Mouse (Mus musculus): ENCODE results near the gene Olfr70. TPM values are rescaled to one million over a fixed set of nuclear protein-coding genes. Genes with fewer than 3 reads are reported as not detected.

The Olfr70 gene
- total and polyA plus RNA-seq, 2 experiments from 2014 or later = not detected

DNA sequence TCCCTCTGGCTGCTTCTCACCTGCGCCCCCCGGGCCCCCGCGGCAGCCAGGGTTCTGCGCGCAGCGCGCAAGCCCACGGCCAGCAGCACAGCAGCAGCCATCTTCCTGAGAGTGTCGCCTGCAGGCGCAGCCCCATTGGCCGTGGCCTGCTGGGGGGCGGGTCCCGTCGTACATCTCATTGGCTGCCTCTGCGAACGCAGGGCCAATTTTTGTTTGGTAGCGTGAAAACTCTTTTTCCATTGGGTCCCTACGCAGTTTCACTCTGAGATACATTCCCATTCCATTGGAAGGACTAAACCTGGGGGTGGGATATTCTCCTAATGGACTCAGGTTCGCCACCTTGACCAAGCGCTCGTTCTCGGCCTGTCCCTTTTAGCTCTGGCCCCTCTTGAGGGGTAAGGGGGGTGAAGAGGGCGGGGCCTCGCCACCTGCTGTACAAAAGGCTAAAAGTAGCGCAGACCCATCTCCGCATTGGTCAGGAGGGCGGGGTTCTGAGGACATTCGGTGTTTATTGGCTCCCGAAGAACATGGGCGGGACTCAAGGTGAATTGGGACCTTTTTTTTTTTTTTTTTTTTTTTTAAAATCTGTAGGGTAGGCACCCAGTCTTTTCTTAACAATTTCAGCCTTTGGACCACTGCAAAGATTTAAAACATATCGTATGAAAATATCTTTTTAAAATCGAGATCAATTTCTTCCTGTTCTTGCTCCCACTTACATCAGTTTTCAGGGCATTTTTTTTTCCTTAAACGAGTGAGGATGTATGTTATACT lies 44.1 kb downstream of the Olfr70 start, which contains the start of gene Hint2:
TSS of gene Hint2 (minus strand) at position 128 of the 771 bp plus-strand sequence.
- H3K4me3 ChIP-seq (ENCODE audit: low read depth, low read length) = peak within 1 kb of the TSS; percentile 82
- 0 out of 2 replicates have a peak, but pooled peaks cover 3% of the 10 kb centered on the region for H3K36me3 ChIP-seq (ENCODE audit: insufficient read depth, low read length)
- H3K27ac ChIP-seq (ENCODE audit: low read depth, low read length) = peak within 1 kb of the TSS; percentile 93
- peak; percentile 99 for DNase-seq (ENCODE audit: low spot score)
- H3K9me3 ChIP-seq (ENCODE audit: low read length) = no peaks in the 10 kb centered on the region
- H3K4me1 ChIP-seq (ENCODE audit: insufficient read depth, low read length) = no peaks in the 10 kb centered on the region
- peak; percentile 96 for ATAC-seq (ENCODE audit: low FRiP score)
- WGBS = under 1% methylated on average over 34 of the region's 34 CpGs
- H3K4me2 ChIP-seq (ENCODE audit: low read depth, low read length, poor library complexity, severe bottlenecking) = peak within 1 kb of the TSS; percentile 94
- TF ChIP-seq CTCF (IDR thresholded peaks at IDR 0.05) = no peak; the same call in 1 of the 2 replicates
- H3K27me3 ChIP-seq (ENCODE audit: insufficient read depth, low read length) = no peaks in the 10 kb centered on the region
- H3K9ac ChIP-seq (replicated peaks; ENCODE audit: low read length, poor library complexity, severe bottlenecking) = peak within 1 kb of the TSS; percentile 90

DNA sequence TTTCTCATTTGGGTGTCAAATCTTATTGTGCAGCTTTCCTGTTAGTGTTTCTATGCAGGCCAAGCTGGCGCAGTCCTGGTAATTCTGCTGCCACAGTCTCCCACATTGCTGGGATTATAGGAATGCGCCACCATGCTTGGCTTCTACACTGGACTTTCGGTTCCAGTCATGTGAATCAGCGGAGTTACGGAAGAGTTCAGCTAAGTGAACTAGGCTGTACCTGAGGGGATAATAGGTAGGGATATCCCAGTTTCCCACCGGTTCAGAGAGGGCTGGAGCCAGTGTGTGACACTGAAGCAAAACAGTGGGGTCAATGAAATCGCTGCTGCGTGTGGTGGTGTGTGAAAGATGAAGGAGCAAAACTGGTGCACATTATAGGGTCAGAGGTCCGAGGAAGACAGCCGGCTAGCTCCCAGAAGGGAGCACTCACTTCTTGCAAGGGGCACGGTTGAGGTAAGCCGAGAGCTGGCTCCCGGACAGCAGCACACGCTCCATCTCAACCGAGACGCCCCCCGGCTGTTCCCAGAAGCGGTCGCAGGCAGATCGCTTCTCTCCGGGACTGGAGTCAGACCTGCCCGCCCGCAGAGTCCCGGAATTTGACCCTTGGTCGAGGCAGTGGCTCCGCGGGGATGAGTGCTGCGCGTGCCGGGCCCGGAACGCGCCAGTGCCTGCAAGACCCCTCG lies 44.8 kb downstream of the Olfr70 start:
- 5% methylated on average over 27 of the region's 34 CpGs for WGBS

DNA sequence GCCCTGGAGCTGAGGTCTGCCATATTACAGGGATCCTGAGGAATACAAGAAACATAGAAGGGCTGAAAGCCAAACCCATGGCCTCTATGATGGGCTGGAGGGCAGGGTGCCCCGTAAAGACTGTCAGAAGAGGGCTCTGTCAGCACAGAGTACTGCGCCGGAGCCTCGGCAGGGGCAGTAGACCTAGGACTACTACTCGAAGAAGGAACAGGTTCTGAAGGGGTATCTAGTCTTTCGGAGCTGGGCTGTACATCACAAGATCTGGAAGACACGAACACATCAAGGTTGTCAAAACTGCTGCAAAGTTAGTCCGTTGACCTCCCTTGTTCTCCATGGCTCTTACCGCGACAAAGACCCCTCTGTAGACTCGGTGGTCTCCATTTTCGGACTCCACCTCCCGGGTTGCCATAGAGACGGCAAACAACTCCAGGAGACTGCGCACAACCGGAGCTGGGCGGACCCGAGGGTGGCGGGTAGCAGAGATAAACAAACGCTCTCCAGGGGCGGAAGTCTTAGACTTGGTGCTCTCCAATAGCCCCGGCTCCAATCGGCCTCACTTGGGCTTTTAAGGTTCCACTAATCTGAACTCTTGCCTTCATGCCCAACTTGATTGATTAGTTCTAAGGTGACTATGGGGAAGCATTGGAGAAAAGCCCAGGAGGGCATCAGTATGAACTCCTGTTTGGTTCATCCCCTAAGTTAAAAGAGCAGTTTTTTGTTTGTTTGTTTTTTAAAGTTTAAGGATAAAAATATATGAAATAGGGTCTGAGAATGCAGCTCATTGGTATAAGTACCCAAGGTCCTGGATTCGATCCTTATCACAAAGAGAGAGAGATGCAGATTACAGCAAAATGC lies 47.2 kb downstream of the Olfr70 start, which contains the start of gene Spag8:
TSS of gene Spag8 (minus strand) at position 434 of the 855 bp plus-strand sequence.
- H3K4me2 ChIP-seq (ENCODE audit: low read depth, low read length, poor library complexity, severe bottlenecking) = peak within 1 kb of the TSS; percentile 45
- TF ChIP-seq CTCF (IDR thresholded peaks at IDR 0.05) = peak; percentile 16; the same call in 1 of the 2 replicates
- no peak within 1 kb of the TSS; the same call in 1 of the 2 replicates for H3K9ac ChIP-seq (replicated peaks; ENCODE audit: low read length, poor library complexity, severe bottlenecking)
- peak within 1 kb of the TSS; percentile 26 for H3K4me3 ChIP-seq (ENCODE audit: low read depth, low read length)
- no peaks in the 10 kb centered on the region for H3K4me1 ChIP-seq (ENCODE audit: insufficient read depth, low read length)
- no peak within 1 kb of the TSS for H3K27ac ChIP-seq (ENCODE audit: low read depth, low read length)
- H3K9me3 ChIP-seq (ENCODE audit: low read length) = no peaks in the 10 kb centered on the region
- ATAC-seq (ENCODE audit: low FRiP score) (no peak), DNase-seq (ENCODE audit: low spot score) (peak; percentile 73)
- H3K36me3 ChIP-seq (ENCODE audit: insufficient read depth, low read length) = peaks cover 10% of the 10 kb centered on the region; the same call in 1 of the 2 replicates
- WGBS = 17% methylated on average over 24 of the region's 24 CpGs
- no peaks in the 10 kb centered on the region for H3K27me3 ChIP-seq (ENCODE audit: insufficient read depth, low read length)

More for the DNA sequence above, 44.8 kb downstream of the Olfr70 start:
- no peak for TF ChIP-seq CTCF (IDR thresholded peaks at IDR 0.05)
- Histone ChIP-seq H3K4me1 (ENCODE audit: insufficient read depth, low read length) (no peaks in the 10 kb centered on the region), H3K27ac (ENCODE audit: low read depth, low read length) (peak overlapping the region; percentile 93), H3K36me3 (ENCODE audit: insufficient read depth, low read length) (0 out of 2 replicates have a peak, but pooled peaks cover 5% of the 10 kb centered on the region), H3K9ac (replicated peaks; ENCODE audit: low read length, poor library complexity, severe bottlenecking) (peak overlapping the region; percentile 90), H3K9me3 (ENCODE audit: low read length) (no peaks in the 10 kb centered on the region), H3K4me3 (ENCODE audit: low read depth, low read length) (peak overlapping the region; percentile 82), H3K4me2 (ENCODE audit: low read depth, low read length, poor library complexity, severe bottlenecking) (peak overlapping the region; percentile 94), H3K27me3 (ENCODE audit: insufficient read depth, low read length) (no peaks in the 10 kb centered on the region)
- peak; percentile 17 for ATAC-seq (ENCODE audit: low FRiP score)
- no peak for DNase-seq (ENCODE audit: low spot score)

DNA sequence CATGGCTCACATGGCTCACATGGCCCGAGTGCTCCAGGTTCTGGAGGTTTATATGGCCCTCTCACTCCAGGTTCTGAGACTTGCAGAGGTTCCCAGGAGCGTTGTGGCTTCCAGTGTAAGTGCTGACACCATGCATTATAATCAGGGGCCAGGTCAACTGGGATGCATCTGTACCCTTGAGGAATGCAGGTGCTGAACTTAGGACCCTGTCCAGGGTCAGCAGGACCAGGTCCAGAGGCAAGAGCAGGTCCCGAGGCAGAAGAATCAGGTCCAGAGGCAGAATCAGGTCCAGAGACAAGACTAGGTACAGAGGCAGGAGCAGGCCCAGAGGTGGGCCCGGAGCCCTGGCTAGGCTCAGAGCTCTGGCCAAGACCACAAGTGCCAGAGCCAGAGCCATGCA lies 47.9 kb downstream of the Olfr70 start:
- DNase-seq (ENCODE audit: low spot score) = no peak
- H3K9ac ChIP-seq (replicated peaks; ENCODE audit: low read length, poor library complexity, severe bottlenecking) = no peak overlapping the region; the same call in 1 of the 2 replicates
- H3K4me2 ChIP-seq (ENCODE audit: low read depth, low read length, poor library complexity, severe bottlenecking) = peak overlapping the region; percentile 45
- H3K36me3 ChIP-seq (ENCODE audit: insufficient read depth, low read length) = peaks cover 12% of the 10 kb centered on the region; the same call in 1 of the 2 replicates
- 92% methylated on average over 4 of the region's 4 CpGs for WGBS
- peak overlapping the region; percentile 26; the same call in 1 of the 2 replicates for H3K4me3 ChIP-seq (ENCODE audit: low read depth, low read length)
- H3K9me3 ChIP-seq (ENCODE audit: low read length) = no peaks in the 10 kb centered on the region
- TF ChIP-seq CTCF (IDR thresholded peaks at IDR 0.05) = no peak
- no peaks in the 10 kb centered on the region for H3K27me3 ChIP-seq (ENCODE audit: insufficient read depth, low read length)
- H3K27ac ChIP-seq (ENCODE audit: low read depth, low read length) = no peak overlapping the region
- no peaks in the 10 kb centered on the region for H3K4me1 ChIP-seq (ENCODE audit: insufficient read depth, low read length)
- no peak for ATAC-seq (ENCODE audit: low FRiP score)

DNA sequence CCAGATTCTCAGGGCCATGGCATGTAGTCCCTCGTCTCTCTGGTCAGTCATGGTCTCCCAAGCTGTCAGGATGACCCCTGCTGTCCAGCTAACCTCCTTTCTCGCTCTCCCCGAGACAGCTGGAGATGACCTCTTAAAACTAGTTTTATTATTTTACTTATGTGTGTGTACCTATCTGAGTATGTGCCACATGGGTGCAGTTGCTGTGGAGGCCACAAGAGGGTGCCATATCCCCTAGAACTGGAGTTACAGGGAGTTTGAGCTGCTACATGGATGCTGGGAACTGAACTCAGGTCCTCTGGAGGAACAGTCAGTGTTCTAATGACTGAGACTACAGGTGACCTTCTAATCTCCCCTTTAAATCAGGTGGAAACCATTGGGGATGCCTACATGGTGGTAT lies 50.8 kb downstream of the Olfr70 start:
- peak; percentile 48 for TF ChIP-seq CTCF (IDR thresholded peaks at IDR 0.05)
- ATAC-seq (ENCODE audit: low FRiP score) (no peak), DNase-seq (ENCODE audit: low spot score) (no peak)
- Histone ChIP-seq H3K36me3 (ENCODE audit: insufficient read depth, low read length) (peaks cover 12% of the 10 kb centered on the region), H3K4me1 (ENCODE audit: insufficient read depth, low read length) (no peaks in the 10 kb centered on the region), H3K27ac (ENCODE audit: low read depth, low read length) (no peak overlapping the region), H3K27me3 (ENCODE audit: insufficient read depth, low read length) (no peaks in the 10 kb centered on the region), H3K4me3 (ENCODE audit: low read depth, low read length) (no peak overlapping the region), H3K9ac (replicated peaks; ENCODE audit: low read length, poor library complexity, severe bottlenecking) (no peak overlapping the region), H3K9me3 (ENCODE audit: low read length) (no peaks in the 10 kb centered on the region), H3K4me2 (ENCODE audit: low read depth, low read length, poor library complexity, severe bottlenecking) (no peak overlapping the region)
- WGBS = 97% methylated on average over 3 of the region's 3 CpGs

Other genes with a start within 250 kb of the Olfr70 start
- not detected in 2 replicates for gene Cd72, start 246.2 kb downstream of the Olfr70 start, total RNA-seq (2014; rRNA removed)
- 5.2 and 5.4 TPM in 2 replicates for gene Cd72, start 246.2 kb downstream of the Olfr70 start, polyA plus RNA-seq (2015; fragmentation: Nextera tagmentation; extraction: Ambion mirVana)
- gene Sit1, start 217.1 kb downstream of the Olfr70 start, total RNA-seq (2014; rRNA removed) = not detected in 2 replicates
- gene Sit1, start 217.1 kb downstream of the Olfr70 start, polyA plus RNA-seq (2015; fragmentation: Nextera tagmentation; extraction: Ambion mirVana) = not detected in 2 replicates
- 74.0 and 77.4 TPM in 2 replicates for gene Ccdc107, start 207.9 kb downstream of the Olfr70 start, total RNA-seq (2014; rRNA removed)
- gene Ccdc107, start 207.9 kb downstream of the Olfr70 start, polyA plus RNA-seq (2015; fragmentation: Nextera tagmentation; extraction: Ambion mirVana) = 107 and 120 TPM in 2 replicates
- 1.3 and 16.1 TPM in 2 replicates for gene Arhgef39, start 201.1 kb downstream of the Olfr70 start, total RNA-seq (2014; rRNA removed)
- gene Arhgef39, start 201.1 kb downstream of the Olfr70 start, polyA plus RNA-seq (2015; fragmentation: Nextera tagmentation; extraction: Ambion mirVana) = 2.3 and 2.8 TPM in 2 replicates
- 0.05 and 0.52 TPM in 2 replicates for gene Car9, start 193.8 kb downstream of the Olfr70 start, total RNA-seq (2014; rRNA removed)
- 0.69 and 1.1 TPM in 2 replicates for gene Car9, start 193.8 kb downstream of the Olfr70 start, polyA plus RNA-seq (2015; fragmentation: Nextera tagmentation; extraction: Ambion mirVana)
- 1.5 and 3.1 TPM in 2 replicates for gene Tpm2, start 177.0 kb downstream of the Olfr70 start, total RNA-seq (2014; rRNA removed)
- gene Tpm2, start 177.0 kb downstream of the Olfr70 start, polyA plus RNA-seq (2015; fragmentation: Nextera tagmentation; extraction: Ambion mirVana) = 6.2 and 6.6 TPM in 2 replicates
- gene Creb3, start 138.5 kb downstream of the Olfr70 start, total RNA-seq (2014; rRNA removed) = 45.4 and 50.4 TPM in 2 replicates
- gene Creb3, start 138.5 kb downstream of the Olfr70 start, polyA plus RNA-seq (2015; fragmentation: Nextera tagmentation; extraction: Ambion mirVana) = 85.2 and 91.2 TPM in 2 replicates
- 41.3 and 44.4 TPM in 2 replicates for gene Tln1, start 138.1 kb downstream of the Olfr70 start, total RNA-seq (2014; rRNA removed)
- gene Tln1, start 138.1 kb downstream of the Olfr70 start, polyA plus RNA-seq (2015; fragmentation: Nextera tagmentation; extraction: Ambion mirVana) = 72.4 and 75.7 TPM in 2 replicates
- gene Rgp1, start 122.1 kb downstream of the Olfr70 start, total RNA-seq (2014; rRNA removed) = 20.6 and 22.6 TPM in 2 replicates
- 12.3 and 12.4 TPM in 2 replicates for gene Rgp1, start 122.1 kb downstream of the Olfr70 start, polyA plus RNA-seq (2015; fragmentation: Nextera tagmentation; extraction: Ambion mirVana)
- gene Gba2, start 121.9 kb downstream of the Olfr70 start, total RNA-seq (2014; rRNA removed) = 29.3 and 56.4 TPM in 2 replicates
- 47.5 and 50.6 TPM in 2 replicates for gene Gba2, start 121.9 kb downstream of the Olfr70 start, polyA plus RNA-seq (2015; fragmentation: Nextera tagmentation; extraction: Ambion mirVana)
- gene Msmp, start 116.3 kb downstream of the Olfr70 start, total RNA-seq (2014; rRNA removed) = not detected in 2 replicates
- gene Msmp, start 116.3 kb downstream of the Olfr70 start, polyA plus RNA-seq (2015; fragmentation: Nextera tagmentation; extraction: Ambion mirVana) = 1.4 and 2.5 TPM in 2 replicates
- 28.2 and 30.5 TPM in 2 replicates for gene Npr2, start 68.9 kb downstream of the Olfr70 start, total RNA-seq (2014; rRNA removed)
- gene Npr2, start 68.9 kb downstream of the Olfr70 start, polyA plus RNA-seq (2015; fragmentation: Nextera tagmentation; extraction: Ambion mirVana) = 8.1 and 8.6 TPM in 2 replicates
- gene Spag8, start 47.2 kb downstream of the Olfr70 start, total RNA-seq (2014; rRNA removed) = 9.3 and 10.2 TPM in 2 replicates
- 7.3 and 8.5 TPM in 2 replicates for gene Spag8, start 47.2 kb downstream of the Olfr70 start, polyA plus RNA-seq (2015; fragmentation: Nextera tagmentation; extraction: Ambion mirVana)
- 51.6 and 60.7 TPM in 2 replicates for gene Hint2, start 44.3 kb downstream of the Olfr70 start, total RNA-seq (2014; rRNA removed)
- gene Hint2, start 44.3 kb downstream of the Olfr70 start, polyA plus RNA-seq (2015; fragmentation: Nextera tagmentation; extraction: Ambion mirVana) = 80.1 and 83.1 TPM in 2 replicates
- gene Tmem8b, start 31.8 kb downstream of the Olfr70 start, total RNA-seq (2014; rRNA removed) = 28.7 and 30.0 TPM in 2 replicates
- 9.3 and 13.7 TPM in 2 replicates for gene Tmem8b, start 31.8 kb downstream of the Olfr70 start, polyA plus RNA-seq (2015; fragmentation: Nextera tagmentation; extraction: Ambion mirVana)
- gene Fam221b, start 31.7 kb downstream of the Olfr70 start, total RNA-seq (2014; rRNA removed) = 0.09 TPM in 1 of 2 replicates, not detected in the other
- 1.4 and 1.5 TPM in 2 replicates for gene Fam221b, start 31.7 kb downstream of the Olfr70 start, polyA plus RNA-seq (2015; fragmentation: Nextera tagmentation; extraction: Ambion mirVana)
- gene Olfr71, start 9.4 kb upstream of the Olfr70 start, total RNA-seq (2014; rRNA removed) = not detected in 2 replicates
- gene Olfr71, start 9.4 kb upstream of the Olfr70 start, polyA plus RNA-seq (2015; fragmentation: Nextera tagmentation; extraction: Ambion mirVana) = not detected in 2 replicates
- 1.1 TPM in 2 replicates for gene Hrct1, start 26.4 kb upstream of the Olfr70 start, total RNA-seq (2014; rRNA removed)
- gene Hrct1, start 26.4 kb upstream of the Olfr70 start, polyA plus RNA-seq (2015; fragmentation: Nextera tagmentation; extraction: Ambion mirVana) = 0.72 and 1.1 TPM in 2 replicates
- not detected in 2 replicates for gene Spaar, start 29.2 kb upstream of the Olfr70 start, total RNA-seq (2014; rRNA removed)
- 0.07 and 0.28 TPM in 2 replicates for gene Spaar, start 29.2 kb upstream of the Olfr70 start, polyA plus RNA-seq (2015; fragmentation: Nextera tagmentation; extraction: Ambion mirVana)
- not detected in 2 replicates for gene Olfr159, start 70.2 kb upstream of the Olfr70 start, total RNA-seq (2014; rRNA removed)
- gene Olfr159, start 70.2 kb upstream of the Olfr70 start, polyA plus RNA-seq (2015; fragmentation: Nextera tagmentation; extraction: Ambion mirVana) = not detected in 2 replicates
- not detected in 2 replicates for gene Olfr156, start 123.1 kb upstream of the Olfr70 start, total RNA-seq (2014; rRNA removed)
- gene Olfr156, start 123.1 kb upstream of the Olfr70 start, polyA plus RNA-seq (2015; fragmentation: Nextera tagmentation; extraction: Ambion mirVana) = not detected in 2 replicates
- not detected in 2 replicates for gene Olfr157, start 139.4 kb upstream of the Olfr70 start, total RNA-seq (2014; rRNA removed)
- gene Olfr157, start 139.4 kb upstream of the Olfr70 start, polyA plus RNA-seq (2015; fragmentation: Nextera tagmentation; extraction: Ambion mirVana) = not detected in 2 replicates
- not detected in 2 replicates for gene Olfr155, start 150.8 kb upstream of the Olfr70 start, total RNA-seq (2014; rRNA removed)
- gene Olfr155, start 150.8 kb upstream of the Olfr70 start, polyA plus RNA-seq (2015; fragmentation: Nextera tagmentation; extraction: Ambion mirVana) = not detected in 2 replicates
- gene Reck, start 174.7 kb upstream of the Olfr70 start, total RNA-seq (2014; rRNA removed) = 6.0 and 7.0 TPM in 2 replicates
- 3.8 and 3.9 TPM in 2 replicates for gene Reck, start 174.7 kb upstream of the Olfr70 start, polyA plus RNA-seq (2015; fragmentation: Nextera tagmentation; extraction: Ambion mirVana)